In genomic region chr1:185067661-185068060, GRCm38 (mm10) we compare ENCODE assay signal across 19 mouse cellular contexts.
"Had no signal": no experiment of that assay in that cellular context is flagged by ENCODE, and none has a peak within 500 bp of the region (broad histone marks: within the 10 kb centered on the region; RNA-seq: fewer than 3 reads in every experiment).

No protein-coding gene starts in this region.

- ATAC-seq: liver, postnatal 0 days; lung, postnatal 0 days; midbrain, embryonic 15.5 days had no signal

- H3K4me3 ChIP-seq: liver, embryonic 13.5 days; liver, embryonic 15.5 days; lung, embryonic 15.5 days; megakaryocyte, embryonic 14.5 days; midbrain, embryonic 12.5 days; midbrain, embryonic 15.5 days; neural tube, embryonic 12.5 days; stomach, embryonic 15.5 days had no signal

- H3K27ac ChIP-seq: liver, embryonic 13.5 days; liver, embryonic 15.5 days; lung, embryonic 15.5 days; macrophage; midbrain, embryonic 12.5 days; midbrain, embryonic 15.5 days; neural tube, embryonic 12.5 days; stomach, embryonic 15.5 days; stomach, postnatal 0 days had no signal

- H3K9me3 ChIP-seq: liver, embryonic 13.5 days; liver, embryonic 15.5 days; lung, embryonic 15.5 days; megakaryocyte, embryonic 14.5 days; midbrain, embryonic 12.5 days; midbrain, embryonic 15.5 days; neural tube, embryonic 12.5 days; stomach, embryonic 15.5 days had no signal

- H3K27me3 ChIP-seq: liver, embryonic 13.5 days; liver, embryonic 15.5 days; lung, embryonic 15.5 days; megakaryocyte, embryonic 14.5 days; midbrain, embryonic 12.5 days; midbrain, embryonic 15.5 days; neural tube, embryonic 12.5 days; stomach, embryonic 15.5 days had no signal

- DNase-seq: liver, embryonic 13.5 days; liver, postnatal 0 days; lung, adult 2 months; lung, postnatal 14 days; lung, postnatal 36 days; right cerebral cortex, postnatal 14 days; thymus, adult 2 months; thymus, postnatal 25 days; thymus, postnatal 4 days had no signal

- H3K9ac ChIP-seq: liver, embryonic 13.5 days; liver, embryonic 15.5 days; liver, postnatal 0 days; lung, embryonic 15.5 days; midbrain, embryonic 12.5 days; midbrain, embryonic 15.5 days; neural tube, embryonic 12.5 days; stomach, embryonic 15.5 days had no signal

- H3K4me1 ChIP-seq: megakaryocyte, embryonic 14.5 days; midbrain, embryonic 12.5 days; midbrain, embryonic 15.5 days; neural tube, embryonic 12.5 days; stomach, embryonic 15.5 days had no signal

- H3K4me2 ChIP-seq: liver, embryonic 13.5 days; liver, embryonic 15.5 days; lung, embryonic 15.5 days; midbrain, embryonic 12.5 days; midbrain, embryonic 15.5 days; neural tube, embryonic 12.5 days; stomach, embryonic 15.5 days had no signal

- H3K36me3 ChIP-seq: liver, embryonic 13.5 days; liver, embryonic 15.5 days; lung, embryonic 15.5 days; midbrain, embryonic 12.5 days; midbrain, embryonic 15.5 days; neural tube, embryonic 12.5 days; stomach, embryonic 15.5 days had no signal
